8 mouse cellular contexts compared by ENCODE assay signal in the genomic region with DNA sequence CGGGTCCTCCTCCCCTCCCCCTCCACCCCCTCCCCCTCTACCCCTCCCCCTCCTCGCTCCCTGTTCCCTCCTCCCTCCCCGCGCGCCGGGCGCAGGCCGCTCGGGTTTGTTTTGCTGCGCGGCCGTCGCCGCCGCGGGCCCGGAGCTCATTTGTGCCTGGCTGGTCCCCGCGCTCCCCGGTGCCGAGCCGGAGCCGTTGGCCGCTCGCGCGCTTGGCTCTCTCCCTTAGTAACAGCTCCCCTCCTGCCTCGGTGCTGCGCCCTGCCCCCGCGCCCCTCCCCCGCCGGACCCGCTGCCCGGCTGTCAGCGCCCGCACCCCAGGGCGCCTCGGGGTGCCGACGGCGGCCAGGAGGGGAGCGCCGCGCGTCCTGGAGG. TPM values are rescaled to one million over a fixed set of nuclear protein-coding genes. Genes with fewer than 3 reads are reported as not detected.
DNase-seq lines count a peak whose midpoint lies in the region; ATAC-seq and TF ChIP-seq lines count a peak whose summit lies in the region.

Tbl1xr1 (plus strand) TSS at position 92 of the 375 bp plus-strand sequence.

- TF ChIP-seq CTCF in liver, adult 2 months (IDR thresholded peaks at IDR 0.05; ENCODE audit: low read depth, low read length): no peak
- TF ChIP-seq CTCF in heart, adult 2 months (IDR thresholded peaks at IDR 0.05): no peak

- no peaks in the 10 kb centered on the region for H3K36me3 ChIP-seq in liver, adult 2 months (ENCODE audit: control insufficient read depth, insufficient read depth, low read length)
- H3K36me3 ChIP-seq in embryonic facial prominence, embryonic 14.5 days (ENCODE audit: control insufficient read depth, insufficient read depth, low read length): 0 out of 2 replicates have a peak, but pooled peaks cover 5% of the 10 kb centered on the region
- H3K36me3 ChIP-seq in heart, adult 2 months (ENCODE audit: control insufficient read depth, insufficient read depth, low read length): no peaks in the 10 kb centered on the region; the same call in 1 of the 2 replicates
- H3K36me3 ChIP-seq in limb, embryonic 12.5 days: peaks cover 8% of the 10 kb centered on the region; the same call in 1 of the 2 replicates
- H3K36me3 ChIP-seq in midbrain, embryonic 16.5 days (ENCODE audit: control insufficient read depth, insufficient read depth, low read length): no peaks in the 10 kb centered on the region

- peak; percentile 91 for ATAC-seq in embryonic facial prominence, embryonic 14.5 days (ENCODE audit: low read depth)
- ATAC-seq in limb, embryonic 12.5 days (ENCODE audit: insufficient number of reproducible peaks, insufficient read depth, low FRiP score, low TSS enrichment, low read depth): peak; percentile 84
- peak; percentile 93 for ATAC-seq in midbrain, embryonic 16.5 days

- peak within 1 kb of the TSS; percentile 92 for H3K4me3 ChIP-seq in liver, adult 2 months (ENCODE audit: insufficient read depth, low read depth, low read length)
- H3K4me3 ChIP-seq in embryonic facial prominence, embryonic 14.5 days (ENCODE audit: low read depth, low read length): peak within 1 kb of the TSS; percentile 93
- peak within 1 kb of the TSS; percentile 86 for H3K4me3 ChIP-seq in heart, adult 2 months
- peak within 1 kb of the TSS; percentile 93 for H3K4me3 ChIP-seq in limb, embryonic 12.5 days (replicated peaks)
- H3K4me3 ChIP-seq in midbrain, embryonic 16.5 days (ENCODE audit: low read depth, low read length): peak within 1 kb of the TSS; percentile 75

- no peak for TF ChIP-seq EP300 in heart, adult 2 months (IDR thresholded peaks at IDR 0.05; ENCODE audit: insufficient read depth, low read depth, low read length)

- peak; percentile 74 for DNase-seq in liver, adult 2 months (ENCODE audit: extremely low read depth, low read depth, low spot score)
- no peak for DNase-seq in liver
- peak; percentile 96 for DNase-seq in embryonic facial prominence, embryonic 14.5 days (ENCODE audit: low spot score)
- DNase-seq in heart, adult 2 months: peak; percentile 97
- DNase-seq in kidney, adult 8-10 months: peak; percentile 94 to 95
- DNase-seq in spleen, postnatal 36 days (ENCODE audit: low spot score in 2 of 2): peak; percentile 91 to 94

- intact Hi-C loops in heart, adult 2 months (cut with DNase I): loop anchor here (1.0 to 10.0 kb wide), 10 partner anchors 69 to 1422 kb away; no protein-coding TSS in a partner anchor

- H3K27me3 ChIP-seq in liver, adult 2 months (ENCODE audit: control insufficient read depth, insufficient read depth, low read length): no peaks in the 10 kb centered on the region
- no peaks in the 10 kb centered on the region for H3K27me3 ChIP-seq in embryonic facial prominence, embryonic 14.5 days (replicated peaks; ENCODE audit: control insufficient read depth, insufficient read depth, low read length)
- no peaks in the 10 kb centered on the region for H3K27me3 ChIP-seq in heart, adult 2 months (ENCODE audit: control insufficient read depth, insufficient read depth, low read length)
- no peaks in the 10 kb centered on the region for H3K27me3 ChIP-seq in limb, embryonic 12.5 days
- H3K27me3 ChIP-seq in midbrain, embryonic 16.5 days (ENCODE audit: control insufficient read depth, insufficient read depth, low read depth, low read length): no peaks in the 10 kb centered on the region

- H3K27ac ChIP-seq in liver, adult 2 months (replicated peaks; ENCODE audit: insufficient read depth, low read depth, low read length): peak within 1 kb of the TSS; percentile 94
- peak within 1 kb of the TSS; percentile 99 for H3K27ac ChIP-seq in embryonic facial prominence, embryonic 14.5 days (replicated peaks; ENCODE audit: low read depth, low read length)
- H3K27ac ChIP-seq in heart, adult 2 months: peak within 1 kb of the TSS; percentile 98
- peak within 1 kb of the TSS; percentile 99 for H3K27ac ChIP-seq in limb, embryonic 12.5 days
- H3K27ac ChIP-seq in midbrain, embryonic 16.5 days (ENCODE audit: low read length): peak within 1 kb of the TSS; percentile 99

- peak within 1 kb of the TSS; percentile 97 for H3K9ac ChIP-seq in liver, adult 2 months (ENCODE audit: low read depth, low read length)
- peak within 1 kb of the TSS; percentile 98 for H3K9ac ChIP-seq in embryonic facial prominence, embryonic 14.5 days (ENCODE audit: low read depth, low read length)
- peak within 1 kb of the TSS; percentile 93 for H3K9ac ChIP-seq in heart, adult 2 months (ENCODE audit: low read depth, low read length)
- H3K9ac ChIP-seq in limb, embryonic 12.5 days (replicated peaks): peak within 1 kb of the TSS; percentile 97
- H3K9ac ChIP-seq in midbrain, embryonic 16.5 days (ENCODE audit: low read depth, low read length): peak within 1 kb of the TSS; percentile 94

- H3K4me2 ChIP-seq in embryonic facial prominence, embryonic 14.5 days (ENCODE audit: low read depth, low read length): peak within 1 kb of the TSS; percentile 73
- peak within 1 kb of the TSS; percentile 62 for H3K4me2 ChIP-seq in limb, embryonic 12.5 days
- H3K4me2 ChIP-seq in midbrain, embryonic 16.5 days (ENCODE audit: low read length): peak within 1 kb of the TSS; percentile 73

- H3K9me3 ChIP-seq in embryonic facial prominence, embryonic 14.5 days (ENCODE audit: control insufficient read depth, low read length): no peaks in the 10 kb centered on the region
- H3K9me3 ChIP-seq in limb, embryonic 12.5 days: no peaks in the 10 kb centered on the region
- H3K9me3 ChIP-seq in midbrain, embryonic 16.5 days (replicated peaks; ENCODE audit: control insufficient read depth, low read length, poor library complexity, severe bottlenecking): no peaks in the 10 kb centered on the region

- peaks cover 24% of the 10 kb centered on the region for H3K4me1 ChIP-seq in liver, adult 2 months (ENCODE audit: control insufficient read depth, insufficient read depth, low read length)
- H3K4me1 ChIP-seq in embryonic facial prominence, embryonic 14.5 days (ENCODE audit: control insufficient read depth, insufficient read depth, low read length): peaks cover 35% of the 10 kb centered on the region
- H3K4me1 ChIP-seq in heart, adult 2 months (ENCODE audit: control insufficient read depth, insufficient read depth, low read length): peaks cover 12% of the 10 kb centered on the region
- H3K4me1 ChIP-seq in limb, embryonic 12.5 days (replicated peaks): peaks cover 29% of the 10 kb centered on the region
- peaks cover 27% of the 10 kb centered on the region for H3K4me1 ChIP-seq in midbrain, embryonic 16.5 days (ENCODE audit: control insufficient read depth, insufficient read depth, low read length)

- 1% methylated on average over 27 of the region's 46 CpGs for WGBS in liver, adult 2 months
- 0% methylated on average over 11 of the region's 46 CpGs for WGBS in embryonic facial prominence, embryonic 14.5 days
- 3% methylated on average over 41 of the region's 46 CpGs for WGBS in heart, adult 2 months
- WGBS in limb, embryonic 12.5 days: 1% methylated on average over 36 of the region's 46 CpGs
- under 1% methylated on average over 26 of the region's 46 CpGs for WGBS in midbrain, embryonic 16.5 days

- TF ChIP-seq POLR2A in liver, adult 2 months (IDR thresholded peaks at IDR 0.05; ENCODE audit: extremely low read depth, insufficient read depth, low read length): no peak
- peak; percentile 33; the same call in 1 of the 2 replicates for TF ChIP-seq POLR2A in heart, adult 2 months (IDR thresholded peaks at IDR 0.05; ENCODE audit: insufficient read depth, low read depth, low read length)

- H3K79me2 ChIP-seq in liver, adult 2 months (ENCODE audit: control insufficient read depth, insufficient read depth, low read length): peaks cover 21% of the 10 kb centered on the region; the same call in 1 of the 2 replicates
- H3K79me2 ChIP-seq in heart, adult 2 months (replicated peaks; ENCODE audit: control insufficient read depth, insufficient read depth, low read length): peaks cover 3% of the 10 kb centered on the region

RNA-seq across cellular contexts. Expression of gene Tbl1xr1, which starts in this region (rescaled TPM):
- total RNA-seq in liver, adult 2 months (2014; rRNA removed): 35.6 and 37.3 TPM in 2 replicates
- 12.6 and 19.4 TPM in 2 replicates for polyA plus RNA-seq in liver, adult 2 months (2012; rRNA removed)
- polyA plus RNA-seq in embryonic facial prominence, embryonic 14.5 days (2014; fragmentation: Nextera tagmentation; extraction: Ambion mirVana): 20.8 and 23.2 TPM in 2 replicates
- 10 to 100 TPM; 63.2 to 67.2 TPM for total RNA-seq in heart, adult 2 months (2021)
- polyA plus RNA-seq in heart, adult 2 months (2012; rRNA removed): 13.5 and 34.8 TPM in 2 replicates
- polyA plus RNA-seq in limb, embryonic 12.5 days (2016; fragmentation: Nextera tagmentation; extraction: Ambion mirVana): 35.6 and 38.0 TPM in 2 replicates
- 15.1 and 17.4 TPM in 2 replicates for polyA plus RNA-seq in midbrain, embryonic 16.5 days (2015; fragmentation: Nextera tagmentation; extraction: Ambion mirVana)
